Mouse (Mus musculus) inflammation-experienced regulatory T-cells, adult 6 months (primary cell): ENCODE data around the gene Gm5128. TPM values are rescaled to one million over a fixed set of nuclear protein-coding genes. Genes with fewer than 3 reads are reported as not detected.
"Not testable (repeated sequence)": the region's sequence is repeated elsewhere in the genome, so short reads cannot be mapped to it uniquely, and the experiment has no call there.

Source experiments
- ATAC-seq: one replicate; pipeline ENCODE4 v1.8.0; 2017
- polyA plus RNA-seq, 3 experiments: library from polyadenylated mRNA; unstranded; fragments of 100-300 nt; shearing (Covaris generic); gene quantifications; one replicate each; pipeline ENCODE4 v1.2.1; 2017

The Gm5128 gene
- polyA plus RNA-seq = not detected

DNA sequence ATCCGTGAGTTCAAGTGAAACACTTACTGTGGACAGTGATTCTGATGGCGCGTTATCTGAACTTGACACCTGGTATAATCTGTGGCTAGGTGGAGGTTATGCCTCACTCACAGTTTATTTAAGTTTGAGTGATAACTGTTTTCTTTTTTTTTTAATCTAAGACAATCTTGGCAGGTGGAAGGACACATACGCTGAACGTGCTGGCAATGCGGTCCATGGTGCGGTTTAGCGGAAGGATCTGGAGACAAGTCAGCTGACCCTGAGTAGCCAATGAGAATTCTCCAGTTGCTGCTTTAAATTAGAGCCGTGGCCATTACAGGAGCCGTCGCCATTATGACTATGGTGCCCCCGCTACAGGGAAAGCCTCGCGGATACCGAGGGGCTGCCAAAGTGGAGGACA is at the start of gene Gm5128:
Gm5128 (plus strand) TSS at position 301 of the 400 bp plus-strand sequence.
- not testable (repeated sequence) for ATAC-seq

DNA sequence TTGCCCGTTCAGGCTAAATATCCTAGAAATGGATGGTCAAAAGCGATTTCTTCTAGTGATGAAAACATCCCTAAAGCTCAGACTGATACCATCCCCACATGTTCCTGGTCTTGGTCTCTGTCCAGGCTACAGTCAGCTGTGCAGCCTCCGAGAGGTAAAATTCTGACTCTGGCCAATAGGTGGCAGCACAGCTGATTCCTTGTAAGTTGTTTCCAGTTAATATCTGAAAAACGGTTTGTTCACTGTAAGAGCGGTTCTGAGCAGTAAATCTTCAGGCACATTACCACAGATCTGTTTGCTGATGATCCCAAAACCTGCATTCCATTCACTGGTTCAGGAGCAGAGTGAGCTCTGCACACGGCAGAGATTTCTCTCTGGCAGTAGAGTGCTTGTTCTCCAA is 12.4 kb upstream of the Gm5128 start:
- not testable (repeated sequence) for ATAC-seq

DNA sequence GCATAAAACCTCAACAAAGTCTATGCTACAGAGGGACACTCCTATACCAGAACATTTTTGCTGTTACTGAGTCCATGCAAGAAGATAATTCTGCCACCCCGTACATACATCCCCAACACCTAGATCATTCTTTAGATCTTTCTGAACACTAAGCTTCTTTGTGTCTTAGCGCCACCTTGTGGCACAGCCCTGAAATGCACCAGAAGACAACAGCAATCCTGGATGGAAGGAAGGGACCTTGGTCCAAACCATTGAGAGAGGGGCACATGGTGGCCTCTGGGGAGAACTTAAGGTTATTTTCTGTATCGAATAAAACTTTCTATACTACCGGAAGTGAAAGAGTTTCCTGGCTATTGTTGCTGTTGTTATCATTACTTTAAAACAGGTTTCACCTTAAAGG is 11.1 kb upstream of the Gm5128 start:
- ATAC-seq = not testable (repeated sequence)

DNA sequence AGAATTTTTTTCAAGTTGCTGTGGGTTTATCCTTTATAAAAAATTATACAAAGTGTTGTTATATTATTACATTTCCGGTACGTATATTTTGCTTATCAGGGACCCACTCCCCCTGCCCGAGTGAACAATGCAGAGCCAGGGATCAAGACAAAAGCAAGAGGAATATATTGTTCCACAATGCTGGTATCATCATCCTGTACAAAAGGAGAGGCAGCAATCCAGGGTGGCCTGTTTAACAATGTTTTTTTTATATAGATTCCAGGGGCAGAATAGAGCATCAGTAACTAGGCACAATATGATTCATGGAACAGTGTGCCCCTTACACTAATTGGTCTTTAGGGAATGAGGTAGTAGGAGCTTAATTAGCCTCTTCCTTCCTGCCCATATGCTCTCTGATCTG is 30.5 kb downstream of the Gm5128 start:
- not testable (repeated sequence) for ATAC-seq

DNA sequence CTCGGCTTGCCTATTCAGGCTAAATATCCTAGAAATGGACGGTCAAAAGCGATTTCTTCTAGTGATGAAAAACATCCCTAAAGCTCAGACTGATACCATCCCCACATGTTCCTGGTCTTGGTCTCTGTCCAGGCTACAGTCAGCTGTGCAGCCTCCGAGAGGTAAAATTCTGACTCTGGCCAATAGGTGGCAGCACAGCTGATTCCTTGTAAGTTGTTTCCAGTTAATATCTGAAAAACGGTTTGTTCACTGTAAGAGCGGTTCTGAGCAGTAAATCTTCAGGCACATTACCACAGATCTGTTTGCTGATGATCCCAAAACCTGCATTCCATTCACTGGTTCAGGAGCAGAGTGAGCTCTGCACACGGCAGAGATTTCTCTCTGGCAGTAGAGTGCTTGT is 48.1 kb downstream of the Gm5128 start:
- ATAC-seq = not testable (repeated sequence)

DNA sequence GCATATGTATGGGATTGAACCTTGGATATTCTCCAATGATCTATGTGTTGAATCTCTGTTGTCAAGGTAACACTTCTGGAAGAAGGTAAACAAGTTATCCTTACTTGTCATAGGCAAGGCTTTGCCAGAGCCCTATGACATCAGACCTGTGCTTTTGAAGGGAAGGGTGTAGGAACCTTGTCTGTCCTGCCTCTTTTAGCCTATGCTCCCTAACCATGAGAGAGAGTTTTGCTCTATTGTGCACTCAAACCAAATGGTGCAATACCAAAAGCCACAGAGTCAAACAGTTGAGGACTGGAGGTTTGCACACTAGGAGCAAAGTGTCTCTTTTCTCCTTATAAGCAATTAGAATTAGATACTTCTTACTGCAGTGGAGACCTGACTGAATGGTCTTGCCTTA is 48.7 kb downstream of the Gm5128 start:
- ATAC-seq = not testable (repeated sequence)

DNA sequence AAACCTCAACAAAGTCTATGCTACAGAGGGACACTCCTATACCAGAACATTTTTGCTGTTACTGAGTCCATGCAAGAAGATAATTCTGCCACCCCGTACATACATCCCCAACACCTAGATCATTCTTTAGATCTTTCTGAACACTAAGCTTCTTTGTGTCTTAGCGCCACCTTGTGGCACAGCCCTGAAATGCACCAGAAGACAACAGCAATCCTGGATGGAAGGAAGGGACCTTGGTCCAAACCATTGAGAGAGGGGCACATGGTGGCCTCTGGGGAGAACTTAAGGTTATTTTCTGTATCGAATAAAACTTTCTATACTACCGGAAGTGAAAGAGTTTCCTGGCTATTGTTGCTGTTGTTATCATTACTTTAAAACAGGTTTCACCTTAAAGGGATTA is 49.4 kb downstream of the Gm5128 start:
- not testable (repeated sequence) for ATAC-seq

Other genes starting within 250 kb of the Gm5128 start
- gene Gm15023, start 195.7 kb upstream of the Gm5128 start, polyA plus RNA-seq = under 1 TPM in 1 of 3 experiments, not detected in 2; 0.18 TPM
- gene Tceal6, start 162.6 kb upstream of the Gm5128 start, polyA plus RNA-seq = not detected
- gene Pramel3, start 71.0 kb upstream of the Gm5128 start, polyA plus RNA-seq = not detected
- gene Gm7903, start 60.6 kb downstream of the Gm5128 start, polyA plus RNA-seq = not detected
- gene AV320801, start 121.3 kb downstream of the Gm5128 start, polyA plus RNA-seq = not detected
- under 1 TPM in 1 of 3 experiments, not detected in 2; 0.53 TPM for gene Nxf7, start 225.5 kb downstream of the Gm5128 start, polyA plus RNA-seq